Mouse (Mus musculus) thymus, adult 2 months (tissue): ENCODE measurements around the gene Actr1a.

Experiments used
- CTCF ChIP-seq: fragments of 200-500 bp; IDR thresholded peaks from 2 replicates; pipeline ENCODE4 v1.5.1; 2012; ENCODE audit warnings: mild to moderate bottlenecking, control low read depth, low read length, moderate library complexity, borderline replicate concordance; ENCODE audit not compliant: control insufficient read depth, poor library complexity, insufficient read depth; ENCODE audit errors: extremely low read depth
- POLR2A ChIP-seq: fragments of 200-500 bp; IDR thresholded peaks from 2 replicates; pipeline ENCODE4 v1.6.1; 2012; ENCODE audit warnings: mild to moderate bottlenecking, low read length, control low read depth, moderate library complexity; ENCODE audit not compliant: control insufficient read depth, poor library complexity, insufficient read depth; ENCODE audit errors: extremely low read depth

DNA sequence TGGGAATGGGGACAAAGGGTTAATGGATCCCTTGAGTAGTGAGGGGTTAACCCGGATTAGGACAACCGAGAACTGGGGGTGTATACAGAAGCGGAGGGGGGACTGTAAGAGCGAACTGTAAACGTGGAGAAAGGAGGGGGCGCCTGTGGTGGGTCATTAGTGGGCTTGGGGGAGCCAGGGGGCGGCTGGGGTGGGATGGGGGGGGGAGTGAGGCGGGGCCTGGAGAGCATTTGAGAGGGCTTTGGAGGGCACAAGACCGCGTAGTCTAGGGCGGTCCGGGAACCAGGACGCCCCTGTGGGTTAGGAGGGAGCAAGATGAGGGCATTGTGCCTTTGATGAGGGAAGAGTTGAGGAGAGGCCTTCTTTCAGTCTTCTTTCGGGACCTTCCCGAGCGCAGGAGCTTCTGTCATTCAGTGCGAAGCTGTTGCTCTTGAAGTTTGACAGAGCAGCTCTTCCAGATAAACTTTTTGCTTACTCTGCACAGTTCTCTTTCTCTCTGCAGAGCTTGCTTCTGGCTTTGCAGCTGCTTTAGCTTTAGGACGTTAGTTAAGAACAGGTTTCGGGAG, 2.0 kb upstream of the Actr1a start:
- TF ChIP-seq CTCF (no peak), POLR2A (no peak)
